Mouse (Mus musculus): ENCODE data around the gene Etl4.
"Not testable (repeated sequence)": the region's sequence is repeated elsewhere in the genome, so short reads cannot be mapped to it uniquely, and the experiment has no call there.

Gene Etl4

DNA sequence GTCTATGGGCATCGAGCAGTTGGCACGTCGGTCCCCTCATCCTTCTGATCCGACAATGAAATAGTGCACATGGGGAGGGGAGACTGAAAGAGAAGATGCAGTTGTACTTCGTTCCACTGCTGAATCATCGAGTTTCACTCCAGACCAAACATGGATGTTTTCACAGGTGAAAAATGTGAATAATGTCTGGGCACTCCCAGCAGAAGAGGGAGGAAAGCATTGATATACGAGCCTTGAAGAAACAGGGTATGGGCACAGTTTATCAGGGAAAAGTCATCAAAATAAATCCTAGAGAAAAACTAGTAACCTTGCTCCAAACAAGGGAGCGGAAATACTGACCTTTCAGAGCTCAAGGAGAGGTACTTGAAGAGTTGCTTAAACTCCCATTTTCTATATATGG is 744.5 kb downstream of the Etl4 start:
- no peak for DNase-seq (ENCODE audit: extremely low spot score)

DNA sequence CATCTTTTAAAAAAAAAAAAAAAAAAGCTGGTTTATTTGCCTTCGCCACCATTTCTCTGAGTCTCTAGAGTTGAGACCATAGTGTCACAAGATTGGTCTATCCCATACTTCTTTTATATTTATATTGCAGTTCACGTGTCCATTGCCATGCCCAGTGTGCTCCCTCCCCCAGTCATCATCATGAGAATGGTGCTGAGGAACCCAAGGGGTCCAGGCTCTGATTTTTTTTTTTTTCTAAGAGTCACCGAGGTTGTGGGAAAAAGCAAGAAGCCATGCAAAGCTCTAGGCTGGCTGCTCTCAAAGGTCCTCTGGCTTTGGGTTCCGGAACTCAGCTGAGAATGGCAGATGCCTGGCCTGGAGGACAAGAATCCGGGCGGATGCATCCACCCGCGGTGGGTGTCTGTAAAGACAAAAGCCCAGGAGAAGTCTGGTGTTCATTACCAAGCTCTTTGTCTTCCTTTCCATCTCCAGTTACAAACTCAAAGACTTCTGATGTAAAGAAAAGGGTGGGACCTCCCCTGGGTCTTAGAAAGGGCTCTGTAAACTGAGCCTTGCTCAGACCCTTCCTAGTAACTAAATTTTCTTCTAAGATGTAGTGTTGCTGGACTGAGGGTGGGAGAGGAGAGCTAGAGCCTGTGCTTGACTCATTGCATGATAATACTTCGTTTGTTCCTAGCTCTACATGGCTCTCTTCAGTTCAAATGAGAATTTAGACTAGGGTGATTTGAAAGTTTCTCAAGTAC is 745.2 kb downstream of the Etl4 start:
- DNase-seq (ENCODE audit: extremely low spot score) = no peak

- DNase-seq (ENCODE audit: extremely low spot score) = no peak
Observed at GRCm38 (mm10) chr2:20655341-20655612, 745.7 kb downstream of the Etl4 start.

- DNase-seq (ENCODE audit: extremely low spot score) = no peak
Observed at GRCm38 (mm10) chr2:20657856-20658255, 748.3 kb downstream of the Etl4 start.

- DNase-seq (ENCODE audit: extremely low spot score) = no peak
Observed at GRCm38 (mm10) chr2:20661841-20662240, 752.3 kb downstream of the Etl4 start.

GRCm38 (mm10) chr2:20662696-20663095 is 753.1 kb downstream of the Etl4 start:
- no peak for DNase-seq (ENCODE audit: extremely low spot score)

DNA sequence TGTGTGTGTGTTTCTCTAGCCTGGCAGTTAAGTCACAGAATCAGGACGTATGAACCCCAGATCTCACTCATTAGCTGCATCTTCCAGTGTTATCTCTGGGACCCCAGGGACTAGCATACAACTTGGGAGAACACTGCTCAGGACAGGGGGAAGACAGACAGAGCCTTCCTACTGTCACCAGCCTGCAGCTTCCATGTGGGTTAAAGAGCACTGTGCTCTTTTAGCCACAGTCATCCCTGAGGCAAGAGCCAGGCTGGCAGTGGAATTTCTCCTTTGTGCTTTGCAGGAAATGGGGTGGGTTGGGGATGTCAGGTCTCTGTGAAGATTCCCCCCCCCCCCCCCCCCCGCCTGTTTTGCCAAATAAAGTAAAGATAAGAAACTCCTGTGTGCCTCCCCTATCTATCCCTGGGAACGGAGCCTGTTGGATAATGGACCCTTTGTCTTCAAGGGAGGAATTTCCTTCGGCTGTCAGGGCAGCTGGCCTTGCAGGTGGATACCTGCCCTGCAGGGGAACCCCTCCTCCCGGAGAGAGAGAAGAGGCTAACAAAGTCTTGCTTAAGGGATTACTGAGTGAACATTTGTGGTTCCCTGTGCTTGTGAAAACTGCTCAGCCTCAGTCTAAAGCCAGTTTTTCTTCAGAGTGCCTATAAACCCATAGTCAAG is 755.9 kb downstream of the Etl4 start:
- peak; percentile 52 for DNase-seq (ENCODE audit: extremely low spot score)

- DNase-seq (ENCODE audit: extremely low spot score) = peak; percentile 76
Observed at GRCm38 (mm10) chr2:20666051-20666478, 756.5 kb downstream of the Etl4 start.

DNA sequence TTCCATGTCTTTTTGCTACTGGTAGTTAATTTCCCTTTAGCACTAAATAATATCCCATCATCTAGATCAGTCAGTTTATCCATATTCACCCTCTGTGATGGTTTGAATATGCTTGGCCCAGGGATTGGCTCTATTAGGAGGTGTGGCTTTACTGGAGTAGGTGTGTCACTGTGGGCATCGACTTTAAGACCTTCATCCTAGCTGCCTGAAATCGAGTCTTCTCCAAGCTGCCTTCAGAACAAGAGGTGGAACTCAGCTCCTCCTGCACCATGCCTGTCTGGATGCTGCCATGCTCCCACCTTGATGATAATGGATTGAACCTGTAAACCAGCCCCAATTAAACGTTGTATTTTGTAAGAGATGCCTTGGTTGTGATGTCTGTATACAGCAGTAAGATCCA is 758.3 kb downstream of the Etl4 start:
- DNase-seq (ENCODE audit: extremely low spot score) = no peak

- not testable (repeated sequence) for DNase-seq (ENCODE audit: extremely low spot score)
Observed at GRCm38 (mm10) chr2:20668276-20669030, 758.9 kb downstream of the Etl4 start.

DNA sequence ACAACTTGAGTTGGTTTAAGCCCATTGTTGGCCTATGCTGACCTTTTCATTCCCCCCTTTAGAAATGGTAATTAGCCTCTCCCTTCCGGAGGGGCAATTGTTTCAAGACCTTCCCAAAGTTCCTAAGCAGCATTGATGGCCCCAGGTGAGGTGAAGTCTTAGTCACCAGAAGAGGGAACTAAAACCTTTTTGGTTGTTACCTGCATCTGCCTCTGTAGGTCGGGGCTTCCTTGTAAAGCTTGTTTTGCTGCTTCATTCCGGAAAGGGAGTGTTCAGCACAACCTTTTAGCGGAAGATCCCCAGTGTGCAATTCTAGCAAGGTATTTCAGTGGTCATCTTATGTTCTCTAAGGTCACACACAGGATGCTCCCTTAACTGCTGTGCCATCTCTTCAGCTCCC is 759.8 kb downstream of the Etl4 start:
- DNase-seq (ENCODE audit: extremely low spot score) = no peak

DNA sequence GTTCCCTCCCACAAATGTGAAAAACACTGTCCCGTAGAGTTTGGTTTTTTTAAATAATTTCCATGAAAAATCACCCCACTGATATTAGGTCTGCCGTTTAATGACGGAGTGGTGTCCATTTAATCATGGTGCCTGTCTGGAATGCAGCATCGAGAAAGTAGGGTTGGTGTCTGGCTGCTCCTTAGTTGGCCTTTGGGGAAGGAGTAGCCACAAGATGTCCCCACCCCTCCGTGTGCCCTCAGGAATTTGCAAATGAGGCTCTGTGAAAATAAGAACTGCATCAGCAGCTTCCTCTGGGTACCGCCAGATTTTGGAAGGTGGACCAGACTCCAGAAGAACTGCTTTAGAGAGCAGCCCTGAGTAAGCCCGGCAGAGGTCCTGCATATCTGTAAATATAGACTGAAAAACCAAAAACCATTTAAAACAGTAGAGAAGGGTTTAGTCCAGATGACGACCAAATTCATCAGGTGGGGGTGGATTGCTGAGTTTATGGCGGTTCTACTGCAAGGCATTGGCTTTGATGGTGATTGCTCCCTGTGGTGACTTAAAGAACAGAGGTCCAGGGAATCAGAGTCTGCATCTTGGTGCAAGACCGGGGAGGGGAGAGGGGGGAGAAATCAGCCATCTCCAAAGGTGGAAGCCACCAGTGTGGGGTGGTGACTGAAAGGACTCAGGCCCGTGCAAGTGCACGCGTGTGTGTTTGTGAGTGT is 762.1 kb downstream of the Etl4 start:
- no peak for DNase-seq (ENCODE audit: extremely low spot score)

GRCm38 (mm10) chr2:20672281-20672680 is 762.7 kb downstream of the Etl4 start:
- no peak for DNase-seq (ENCODE audit: extremely low spot score)

GRCm38 (mm10) chr2:20672803-20673603 is 763.4 kb downstream of the Etl4 start:
- DNase-seq (ENCODE audit: extremely low spot score) = peak; percentile 43

DNA sequence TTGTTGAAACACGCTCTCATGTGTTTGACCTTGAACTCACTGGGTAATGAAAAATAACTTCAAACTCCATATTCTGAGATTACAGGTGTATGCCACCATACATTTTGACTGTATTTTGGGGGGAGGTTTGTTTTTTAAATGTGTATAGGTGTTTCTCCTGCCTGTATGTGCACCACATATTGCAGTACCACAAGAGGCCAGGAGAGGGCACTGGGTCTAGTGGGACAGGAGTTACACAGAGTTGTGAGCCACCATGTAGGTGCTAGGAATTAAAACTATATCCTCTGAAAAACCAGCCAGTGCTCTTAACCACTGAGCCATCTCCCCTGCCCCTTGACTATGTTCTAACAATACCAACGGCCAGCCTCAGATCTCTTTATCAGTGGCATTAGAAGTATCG is 766.8 kb downstream of the Etl4 start:
- DNase-seq (ENCODE audit: extremely low spot score) = no peak

DNA sequence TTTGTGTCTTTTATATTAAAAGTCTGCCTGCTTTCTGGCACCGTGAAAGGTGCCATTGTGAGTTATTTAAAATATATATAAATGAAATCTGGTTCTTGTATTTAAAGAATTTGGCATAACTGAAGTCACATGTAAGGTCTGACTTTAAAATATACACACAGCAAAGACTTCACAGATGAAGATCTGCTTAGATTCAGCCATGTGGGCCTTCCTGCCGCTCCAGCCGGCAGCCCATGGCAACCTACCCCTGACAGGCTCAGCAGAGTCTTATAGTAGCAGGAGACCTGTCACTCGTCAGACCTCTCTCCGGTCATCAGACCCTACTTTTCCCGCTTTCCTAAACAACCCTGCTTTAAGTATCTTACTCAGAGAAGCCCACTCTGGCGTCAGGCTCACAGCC is 769.2 kb downstream of the Etl4 start:
- no peak for DNase-seq (ENCODE audit: extremely low spot score)

DNA sequence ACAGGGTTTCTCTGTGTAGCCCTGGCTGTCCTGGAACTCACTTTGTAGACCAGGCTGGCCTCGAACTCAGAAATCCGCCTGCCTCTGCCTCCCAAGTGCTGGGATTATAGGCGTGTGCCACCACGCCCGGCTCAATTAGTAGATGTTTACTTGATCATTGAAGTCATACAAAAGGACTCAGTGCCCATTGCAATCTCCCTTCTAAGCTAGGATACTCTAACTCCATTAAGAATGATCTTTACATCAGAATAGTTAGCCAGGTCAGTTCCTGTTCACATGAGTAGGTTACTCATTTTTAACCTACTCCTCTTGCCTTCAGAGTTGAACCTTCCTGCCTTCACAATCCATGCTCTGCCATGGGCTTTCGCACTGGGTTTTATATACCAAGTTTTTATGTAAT is 772.6 kb downstream of the Etl4 start:
- not testable (repeated sequence) for DNase-seq (ENCODE audit: extremely low spot score)

DNA sequence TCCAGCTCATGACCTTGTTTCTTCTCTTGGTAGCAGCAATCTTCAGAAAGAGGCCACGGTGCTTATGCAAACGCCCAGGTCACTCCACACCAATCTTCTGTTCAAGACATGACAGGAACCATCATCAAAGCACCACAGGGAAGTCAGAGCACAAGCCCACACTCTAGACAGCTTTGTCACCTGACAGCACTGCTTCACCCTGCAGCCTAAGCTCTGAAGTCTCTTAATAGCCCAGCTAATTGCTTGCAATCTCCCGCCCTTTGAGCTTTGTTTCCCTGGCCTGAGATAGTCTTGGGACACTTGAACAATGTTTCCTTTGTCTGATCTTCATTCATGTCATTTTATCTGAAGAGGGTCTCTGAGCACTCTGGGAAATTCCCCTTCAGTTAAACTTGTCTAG is 779.8 kb downstream of the Etl4 start:
- peak; percentile 20 for DNase-seq (ENCODE audit: extremely low spot score)

DNA sequence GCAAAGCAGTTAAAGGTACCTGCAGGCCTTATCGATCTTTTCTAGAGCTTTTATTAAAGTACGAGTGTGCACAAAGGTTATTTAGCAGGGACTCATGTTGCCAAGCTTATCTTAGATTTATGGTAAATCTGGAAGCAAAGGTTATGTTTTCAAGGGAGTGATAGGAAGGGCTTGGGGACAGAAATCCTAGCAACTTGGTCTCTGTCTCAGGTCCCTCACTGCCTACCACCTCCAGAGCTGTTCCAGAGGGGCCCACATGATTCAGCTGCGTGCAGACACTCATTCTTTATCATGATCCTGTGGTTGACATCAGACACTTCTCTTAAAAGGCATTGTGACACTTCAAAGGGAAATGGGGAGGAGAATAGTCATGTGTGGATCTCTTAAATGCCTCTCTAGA is 783.3 kb downstream of the Etl4 start:
- no peak for DNase-seq (ENCODE audit: extremely low spot score)

- no peak for DNase-seq (ENCODE audit: extremely low spot score)
Observed at GRCm38 (mm10) chr2:20693772-20694171, 784.2 kb downstream of the Etl4 start.

DNA sequence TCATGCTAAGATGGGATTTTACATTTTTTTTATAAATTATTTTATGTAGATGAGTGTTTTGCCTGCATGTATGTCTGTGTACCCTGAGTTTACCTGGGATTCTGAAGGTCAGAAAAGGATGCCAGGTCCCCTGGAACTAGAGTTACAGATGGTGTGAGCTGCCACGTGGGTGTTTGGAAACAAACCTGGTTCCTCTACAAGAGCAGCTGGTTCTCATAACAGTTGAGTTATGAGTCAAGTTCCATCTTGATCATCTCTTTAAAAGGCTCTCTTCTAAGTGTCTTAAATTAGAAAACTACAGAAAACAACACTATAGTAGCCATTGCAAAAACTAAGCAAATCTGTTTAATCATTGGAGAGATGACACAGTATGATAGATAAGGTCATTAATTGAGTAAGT is 788.1 kb downstream of the Etl4 start:
- no peak for DNase-seq (ENCODE audit: extremely low spot score)

- DNase-seq (ENCODE audit: extremely low spot score) = no peak
Observed at GRCm38 (mm10) chr2:20705110-20705509, 795.5 kb downstream of the Etl4 start.

All from embryo, embryonic 9.5 days (tissue).